Mouse (Mus musculus) cerebellum, adult 2 months (tissue): ENCODE results near the gene Slamf8. TPM values are rescaled to one million over a fixed set of nuclear protein-coding genes. Genes with fewer than 3 reads are reported as not detected.

Experiments used
- DNase-seq, 2 experiments: peaks; one replicate each; pipeline ENCODE4 v3.0.0; 2021
- H3K27ac ChIP-seq: fragments of 200-500 bp; 2 replicates; pipeline ENCODE4 v1.5.1; 2012; ENCODE audit warnings: low read length, control low read depth, inconsistent platforms; ENCODE audit not compliant: insufficient read depth
- H3K27me3 ChIP-seq: fragments of 200-500 bp; 2 replicates; pipeline ENCODE4 v1.6.1; 2012; ENCODE audit warnings: inconsistent platforms, mild to moderate bottlenecking, low read length, moderate library complexity; ENCODE audit not compliant: control insufficient read depth, insufficient read depth
- H3K4me1 ChIP-seq: fragments of 200-500 bp; 2 replicates; pipeline ENCODE4 v1.6.1; 2011; ENCODE audit warnings: low read length; ENCODE audit not compliant: control insufficient read depth, insufficient read depth
- H3K4me3 ChIP-seq: fragments of 200-500 bp; replicated peaks from 2 replicates; pipeline ENCODE3; 2011; ENCODE audit warnings: mild to moderate bottlenecking, low read depth, low read length, control low read depth; ENCODE audit not compliant: insufficient read depth
- CTCF ChIP-seq: fragments of 200-500 bp; IDR thresholded peaks from 2 replicates; pipeline ENCODE4 v1.5.1; 2011; ENCODE audit warnings: low read depth, mild to moderate bottlenecking, control low read depth, low read length, moderate library complexity, borderline replicate concordance; ENCODE audit not compliant: insufficient read depth
- POLR2A ChIP-seq: fragments of 200-500 bp; IDR thresholded peaks from 2 replicates; pipeline ENCODE4 v1.6.1; 2011; ENCODE audit warnings: low read length, control low read depth, borderline replicate concordance; ENCODE audit not compliant: insufficient read depth
- WGBS: fragments of 180-500 bp; shearing (Covaris S2); methylation state at CpG from one replicate; pipeline ENCODE4 v1.1.7; 2018; 5-methylcytosine and 5-hydroxymethylcytosine counted together
- polyA plus RNA-seq: library from polyadenylated mRNA; depleted of rRNA; stranded (reverse); fragments of >200 nt; gene quantifications from 2 replicates; pipeline ENCODE4 v1.2.3, GENCODE M21; 2012

Slamf8 gene
- polyA plus RNA-seq, 1 experiment: 0.07 TPM

DNA sequence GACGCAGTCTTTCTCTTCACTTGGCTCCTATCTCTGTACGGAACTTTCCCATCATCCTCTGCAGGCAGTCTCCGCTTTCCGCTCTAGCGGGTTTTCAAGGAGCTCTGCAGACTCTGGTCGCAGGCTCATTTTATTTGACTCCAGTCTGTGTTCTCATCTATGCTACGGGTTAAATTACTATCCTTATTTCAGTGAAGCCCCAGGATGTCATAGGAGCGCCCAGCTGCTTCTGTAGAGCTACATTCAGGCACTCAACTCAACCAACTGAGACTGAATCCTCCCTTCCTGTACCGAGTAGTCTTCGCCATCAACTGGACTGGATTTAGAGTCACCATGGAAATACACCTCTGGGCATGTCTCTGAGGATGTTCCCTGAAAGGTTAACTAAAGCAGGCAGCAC, 24.3 kb upstream of the Slamf8 start:
- TF ChIP-seq CTCF: no peak
- no peak for TF ChIP-seq POLR2A
- no peak overlapping the region for H3K4me3 ChIP-seq
- no peak for DNase-seq
- WGBS: 82% methylated on average over 10 of the region's 10 CpGs
- H3K27ac ChIP-seq: no peak overlapping the region
- no peaks in the 10 kb centered on the region for H3K27me3 ChIP-seq
- no peaks in the 10 kb centered on the region for H3K4me1 ChIP-seq

DNA sequence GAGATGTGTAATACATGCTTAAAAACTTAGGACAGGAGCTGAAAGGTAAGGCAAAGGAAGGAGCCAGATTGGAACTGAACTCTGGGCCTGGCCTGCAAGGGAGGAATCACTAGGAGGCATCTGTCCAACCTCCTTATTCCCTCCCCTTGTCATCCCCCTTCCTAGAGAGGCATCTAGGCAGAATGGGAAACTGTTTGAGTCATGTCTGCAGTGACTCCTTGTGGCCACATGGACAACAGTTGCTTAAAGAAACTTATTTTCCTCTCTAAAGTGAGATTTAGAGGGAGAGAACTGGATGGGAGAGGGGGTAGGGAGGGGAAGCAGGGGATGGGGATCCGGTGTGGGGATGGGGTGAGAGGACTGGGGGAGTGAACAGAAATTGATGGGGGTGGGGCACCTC, 22.4 kb upstream of the Slamf8 start:
- no peaks in the 10 kb centered on the region for H3K27me3 ChIP-seq
- no peaks in the 10 kb centered on the region for H3K4me1 ChIP-seq
- no peak overlapping the region for H3K4me3 ChIP-seq
- 78% methylated on average over 1 of the region's 1 CpGs for WGBS
- DNase-seq: no peak
- no peak overlapping the region for H3K27ac ChIP-seq
- no peak for TF ChIP-seq CTCF
- TF ChIP-seq POLR2A: no peak

DNA sequence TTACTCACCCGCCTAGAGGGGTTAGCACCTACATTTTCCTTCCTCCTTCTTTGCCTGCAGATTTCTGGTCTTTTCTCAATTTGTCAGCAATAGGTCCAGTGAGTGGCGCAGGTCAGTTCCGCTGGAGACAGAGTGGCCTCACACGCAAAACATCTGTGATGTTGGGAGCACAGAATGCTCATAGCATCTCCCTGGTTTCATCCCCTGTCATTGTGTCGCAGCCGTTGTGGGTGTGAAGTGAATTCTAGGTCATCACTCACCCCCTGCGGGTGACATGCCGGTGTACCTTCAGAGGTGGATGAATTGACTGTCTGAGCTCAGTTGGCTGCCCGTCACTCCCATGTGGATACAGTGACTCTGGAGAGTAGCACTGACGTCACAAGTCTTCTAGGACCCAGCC, 20.9 kb upstream of the Slamf8 start:
- no peak for DNase-seq
- no peaks in the 10 kb centered on the region for H3K27me3 ChIP-seq
- H3K4me3 ChIP-seq: no peak overlapping the region
- TF ChIP-seq POLR2A (no peak), CTCF (no peak)
- H3K4me1 ChIP-seq: no peaks in the 10 kb centered on the region
- 74% methylated on average over 10 of the region's 10 CpGs for WGBS
- no peak overlapping the region for H3K27ac ChIP-seq

GRCm38 (mm10) chr1:172602326-172602725, 12.0 kb upstream of the Slamf8 start, which contains the start of gene Fcrl6:
Gene Fcrl6, minus strand, starts transcription at chr1:172602551.
- Histone ChIP-seq H3K4me3 (no peak within 1 kb of the TSS), H3K27ac (no peak within 1 kb of the TSS), H3K27me3 (no peaks in the 10 kb centered on the region), H3K4me1 (no peaks in the 10 kb centered on the region)
- 86% methylated on average over 1 of the region's 1 CpGs for WGBS
- TF ChIP-seq CTCF (no peak), POLR2A (no peak)
- no peak for DNase-seq

- no peak for DNase-seq
- Histone ChIP-seq H3K27me3 (no peaks in the 10 kb centered on the region), H3K4me3 (no peak overlapping the region), H3K27ac (no peak overlapping the region), H3K4me1 (no peaks in the 10 kb centered on the region)
- TF ChIP-seq CTCF: peak; percentile 39; the same call in 1 of the 2 replicates
- TF ChIP-seq POLR2A: no peak
These were observed 4.1 kb upstream of the Slamf8 start for GRCm38 (mm10) chr1:172594495-172594894.

DNA sequence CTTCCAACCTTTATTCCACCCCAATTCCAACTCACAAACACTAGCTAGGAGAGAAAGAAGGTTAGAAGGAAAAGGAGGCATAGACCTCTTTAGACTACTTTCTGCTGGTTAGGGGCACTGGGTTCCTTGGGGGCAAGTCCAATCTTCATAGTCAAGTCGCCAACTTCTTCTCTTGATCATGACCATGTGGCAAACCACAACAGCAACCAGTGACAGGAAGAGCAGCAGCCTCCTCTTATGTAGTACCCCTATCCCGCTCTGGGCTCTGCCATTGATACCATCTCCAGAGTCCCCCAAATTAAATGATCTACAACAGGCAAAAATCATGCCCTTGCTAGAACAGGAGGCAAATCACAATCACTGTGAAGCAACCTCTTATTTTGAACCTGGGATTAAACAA, 3.6 kb upstream of the Slamf8 start:
- WGBS: 95% methylated on average over 2 of the region's 2 CpGs
- Histone ChIP-seq H3K4me1 (no peaks in the 10 kb centered on the region), H3K27ac (no peak overlapping the region), H3K4me3 (no peak overlapping the region), H3K27me3 (no peaks in the 10 kb centered on the region)
- TF ChIP-seq POLR2A (no peak), CTCF (no peak)
- no peak for DNase-seq

- Histone ChIP-seq H3K4me3 (no peak overlapping the region), H3K27me3 (no peaks in the 10 kb centered on the region), H3K4me1 (no peaks in the 10 kb centered on the region), H3K27ac (no peak overlapping the region)
- no peak for DNase-seq
- 71% methylated on average over 3 of the region's 3 CpGs for whole genome bisulfite sequencing
- no peak for TF ChIP-seq CTCF
- no peak for TF ChIP-seq POLR2A
These were observed 3.0 kb upstream of the Slamf8 start for GRCm38 (mm10) chr1:172593321-172593720.

DNA sequence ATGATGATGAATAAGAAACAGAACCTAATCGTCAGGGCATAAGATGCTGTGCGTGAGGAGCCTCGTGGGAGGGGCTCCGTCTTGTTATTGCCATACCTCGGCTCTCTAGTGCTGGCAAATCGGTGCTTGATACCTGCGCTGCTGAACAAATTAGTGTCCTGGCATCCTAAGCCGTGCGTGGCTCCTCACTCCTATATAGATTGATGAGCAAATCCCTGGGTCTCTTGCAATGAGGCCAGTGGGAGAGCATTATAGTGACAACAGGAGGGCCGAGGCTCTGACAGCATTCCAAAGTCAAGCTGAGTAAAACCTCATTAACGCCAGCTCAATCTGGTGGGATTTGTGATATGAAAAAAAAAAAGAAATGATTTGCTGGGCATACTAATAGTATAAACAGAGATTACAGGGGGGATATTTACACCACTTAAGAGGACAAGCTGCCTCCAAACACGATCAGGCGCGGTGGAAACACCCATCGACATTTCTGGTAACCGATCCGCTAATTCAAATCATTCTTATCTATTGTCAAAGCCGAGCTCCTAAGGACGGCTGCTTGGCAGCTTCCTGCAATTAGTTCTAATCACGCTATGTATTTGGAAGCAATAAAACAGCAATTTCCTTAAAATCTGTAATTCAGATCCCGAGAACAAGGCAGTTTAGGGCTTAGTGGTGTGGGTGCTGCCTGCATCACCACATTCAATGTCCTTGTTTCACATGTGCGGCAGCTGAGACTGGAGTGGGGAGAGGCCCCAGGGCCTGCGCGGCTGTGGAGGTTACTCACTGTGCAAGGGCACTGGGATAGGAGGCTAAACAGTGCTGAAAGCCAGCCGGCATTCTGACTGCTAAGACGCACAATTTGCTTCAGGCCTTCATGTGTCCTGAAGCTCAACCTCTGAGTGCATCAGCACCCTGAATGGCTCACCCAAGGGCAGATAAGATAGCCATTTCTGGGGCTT, 4.5 kb downstream of the Slamf8 start:
- Histone ChIP-seq H3K4me3 (peak overlapping the region; percentile 23), H3K27ac (no peak overlapping the region), H3K27me3 (no peaks in the 10 kb centered on the region), H3K4me1 (peaks cover 11% of the 10 kb centered on the region)
- 31% methylated on average over 26 of the region's 26 CpGs for WGBS
- DNase-seq: no peak
- TF ChIP-seq POLR2A: no peak
- no peak for TF ChIP-seq CTCF
